Mouse (Mus musculus) forebrain, embryonic 10.5 days (tissue): ENCODE measurements around the gene Flna. TPM values are rescaled to one million over a fixed set of nuclear protein-coding genes. Genes with fewer than 3 reads are reported as not detected.
A peak's percentile ranks its signal among the peaks of the same experiment; 100 is the strongest.
"Not testable (repeated sequence)": the region's sequence is repeated elsewhere in the genome, so short reads cannot be mapped to it uniquely, and the experiment has no call there.

Source experiments
- DNase-seq: peaks from one replicate; pipeline ENCODE4 v3.0.0-alpha.2; 2017; ENCODE audit warnings: low spot score; ENCODE audit errors: extremely low spot score
- H3K27ac ChIP-seq: fragments of 300-500 bp; sonication (generic); 2 replicates; pipeline ENCODE4 v1.5.1; 2016; ENCODE audit warnings: mild to moderate bottlenecking
- H3K27me3 ChIP-seq: fragments of 300-500 bp; sonication (generic); 2 replicates; pipeline ENCODE4 v1.6.1; 2016; ENCODE audit warnings: mild to moderate bottlenecking; ENCODE audit not compliant: poor library complexity, severe bottlenecking
- H3K36me3 ChIP-seq: fragments of 300-500 bp; sonication (generic); replicated peaks from 2 replicates; pipeline ENCODE4 v1.6.1; 2016; ENCODE audit warnings: mild to moderate bottlenecking, moderate library complexity
- H3K4me1 ChIP-seq: fragments of 300-500 bp; sonication (generic); 2 replicates; pipeline ENCODE4 v1.6.1; 2016
- H3K4me3 ChIP-seq: fragments of 300-500 bp; sonication (generic); 2 replicates; pipeline ENCODE4 v1.5.1; 2016; ENCODE audit warnings: mild to moderate bottlenecking, moderate library complexity
- H3K9me3 ChIP-seq: fragments of 300-500 bp; sonication (generic); 2 replicates; pipeline ENCODE4 v1.6.1; 2016; ENCODE audit warnings: mild to moderate bottlenecking, moderate library complexity
- WGBS: fragments of 180-500 bp; shearing (Covaris S2); methylation state at CpG from one replicate; pipeline ENCODE4 v1.1.7; 2016; 5-methylcytosine and 5-hydroxymethylcytosine counted together
- microRNA-seq: library from miRNA; unstranded; fragments of <30 nt; microRNA quantifications from one replicate; pipeline ENCODE4, GENCODE M21; 2017
- polyA plus RNA-seq: library from polyadenylated mRNA; unstranded; fragments of >200 nt; fragmentation: Nextera tagmentation; extraction: Ambion mirVana; gene quantifications from 2 replicates; pipeline ENCODE4 v1.2.1, GENCODE M21; 2016

Flna gene
- polyA plus RNA-seq, 1 experiment from 2014 or later: 269 TPM

DNA sequence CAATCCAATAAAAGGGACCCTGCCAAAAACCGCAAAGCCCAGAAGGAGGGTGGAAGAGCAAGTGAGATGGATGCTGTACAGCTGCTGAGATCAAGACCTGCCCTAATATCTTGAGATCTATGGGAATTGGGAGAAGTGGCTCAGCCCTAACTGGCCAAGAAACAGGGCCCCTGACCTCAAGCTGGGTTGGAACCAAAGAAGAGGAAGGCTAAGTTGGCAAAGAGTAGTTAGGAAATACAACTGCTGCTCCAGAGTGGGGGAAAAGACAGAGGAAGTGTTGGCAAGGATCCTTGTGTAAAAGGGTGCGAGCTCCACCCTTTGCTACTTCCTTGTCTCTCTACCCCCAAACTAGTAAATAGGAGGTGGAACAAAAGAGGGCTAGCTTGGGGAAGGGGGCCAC lies 6.2 kb downstream of the Flna start:
- Histone ChIP-seq H3K27me3 (no peaks in the 10 kb centered on the region), H3K4me1 (peaks cover 14% of the 10 kb centered on the region), H3K36me3 (peaks cover 58% of the 10 kb centered on the region), H3K27ac (no peak overlapping the region), H3K9me3 (no peaks in the 10 kb centered on the region), H3K4me3 (peak overlapping the region; percentile 65)
- WGBS: 94% methylated on average over 2 of the region's 2 CpGs
- DNase-seq: no peak

DNA sequence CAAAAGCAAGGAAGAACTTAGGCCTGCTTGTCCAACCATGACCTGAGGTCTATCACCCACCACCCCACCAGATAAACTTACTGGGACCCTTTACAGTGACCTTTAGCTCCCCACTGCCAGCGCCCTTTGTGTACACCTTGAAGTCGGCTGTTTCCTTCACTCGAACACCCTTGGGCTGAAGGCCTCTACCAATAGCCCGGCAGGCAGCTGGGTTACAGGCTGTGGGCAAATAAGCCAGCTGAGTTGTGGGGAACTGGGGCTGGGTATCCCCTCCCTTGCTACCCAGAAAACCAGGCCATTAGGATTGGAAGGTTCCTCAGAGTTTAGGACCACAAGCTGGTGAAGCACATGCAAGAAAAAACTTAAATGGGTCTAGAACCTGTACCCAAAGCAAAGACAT lies 9.3 kb downstream of the Flna start:
- DNase-seq: no peak
- Histone ChIP-seq H3K36me3 (peaks cover 87% of the 10 kb centered on the region), H3K9me3 (no peaks in the 10 kb centered on the region), H3K4me1 (peaks cover 14% of the 10 kb centered on the region), H3K27me3 (no peaks in the 10 kb centered on the region), H3K4me3 (no peak overlapping the region), H3K27ac (no peak overlapping the region)
- WGBS: 96% methylated on average over 4 of the region's 4 CpGs

GRCm38 (mm10) chrX:74233196-74233595 lies 16.4 kb downstream of the Flna start:
- no peak for DNase-seq
- Histone ChIP-seq H3K27ac (no peak overlapping the region), H3K4me1 (no peaks in the 10 kb centered on the region), H3K36me3 (peaks cover 98% of the 10 kb centered on the region), H3K27me3 (no peaks in the 10 kb centered on the region), H3K4me3 (no peak overlapping the region), H3K9me3 (no peaks in the 10 kb centered on the region)
- WGBS: 95% methylated on average over 5 of the region's 5 CpGs

GRCm38 (mm10) chrX:74230038-74230437 lies 19.6 kb downstream of the Flna start:
- no peaks in the 10 kb centered on the region for H3K27me3 ChIP-seq
- H3K9me3 ChIP-seq: no peaks in the 10 kb centered on the region
- DNase-seq: no peak
- H3K4me1 ChIP-seq: no peaks in the 10 kb centered on the region
- peaks cover 100% of the 10 kb centered on the region for H3K36me3 ChIP-seq
- no peak overlapping the region for H3K27ac ChIP-seq
- no peak overlapping the region for H3K4me3 ChIP-seq
- WGBS: 72% methylated on average over 1 of the region's 1 CpGs

DNA sequence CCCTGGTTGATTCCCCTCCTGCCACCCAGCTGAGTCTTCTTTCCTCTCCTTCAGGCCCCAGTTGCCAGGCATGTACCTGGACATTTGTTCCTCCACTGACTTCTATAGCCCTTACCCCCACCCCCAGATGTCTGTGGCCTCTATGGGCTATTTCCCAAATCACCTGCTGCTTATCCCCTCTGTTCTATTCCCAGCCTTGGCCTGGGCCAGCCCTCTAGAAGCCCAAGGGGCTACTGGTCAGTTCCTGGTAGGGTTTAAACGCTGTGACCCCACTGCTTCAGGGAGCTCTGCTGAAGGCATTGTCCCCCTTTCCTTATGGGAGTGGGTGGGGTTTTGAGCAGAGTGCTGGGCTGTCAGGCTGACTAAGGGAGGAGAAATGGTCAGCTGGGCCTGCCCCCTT lies 29.5 kb downstream of the Flna start:
- H3K4me3 ChIP-seq, H3K27ac ChIP-seq, H3K9me3 ChIP-seq, H3K4me1 ChIP-seq, H3K27me3 ChIP-seq, DNase-seq: not testable (repeated sequence)
- H3K36me3 ChIP-seq: peaks cover 30% of the 10 kb centered on the region
- WGBS: 61% methylated on average over 1 of the region's 1 CpGs

DNA sequence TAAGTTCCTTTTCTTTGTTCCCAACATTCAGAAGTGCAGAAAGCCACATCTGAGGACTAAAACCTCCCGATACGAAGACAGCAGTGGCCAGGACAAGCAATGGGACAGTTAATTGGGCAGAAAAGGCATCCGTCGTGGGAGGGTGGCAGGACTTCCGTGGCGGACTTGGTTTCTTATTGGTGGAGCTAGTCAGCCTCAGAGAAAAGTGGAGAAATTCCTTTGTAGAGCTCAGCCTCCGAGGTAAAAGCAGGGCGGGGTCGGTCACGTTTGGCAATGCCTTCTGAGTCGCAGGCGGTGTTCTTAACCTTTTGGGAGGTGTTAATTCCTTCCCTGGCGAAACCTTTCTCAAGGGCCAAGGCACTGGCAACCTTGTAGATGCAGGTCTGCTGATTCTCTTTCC lies 30.2 kb downstream of the Flna start:
- no peak for DNase-seq

DNA sequence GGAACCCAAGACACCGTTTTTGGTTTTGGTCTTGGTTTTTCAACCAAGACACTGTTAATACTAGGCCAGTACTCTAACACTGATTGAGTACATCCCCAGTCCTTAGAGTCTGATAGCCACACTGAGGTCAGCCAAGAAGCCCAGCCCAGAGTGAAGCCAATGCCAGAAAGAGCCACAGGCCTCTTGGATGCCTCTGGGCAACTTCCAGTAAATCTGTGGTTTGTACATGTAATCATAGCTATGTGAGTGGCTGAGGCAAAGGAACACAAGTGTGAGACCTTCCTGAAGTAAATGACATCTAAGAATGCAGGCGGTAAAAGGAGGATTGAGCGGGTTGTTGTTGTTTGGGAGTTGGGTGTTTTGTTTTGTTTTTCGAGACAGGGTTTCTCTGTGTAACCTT lies 31.1 kb downstream of the Flna start:
- DNase-seq: no peak
- Histone ChIP-seq H3K4me1 (no peaks in the 10 kb centered on the region), H3K27me3 (no peaks in the 10 kb centered on the region), H3K36me3 (peaks cover 14% of the 10 kb centered on the region), H3K27ac (no peak overlapping the region), H3K4me3 (no peak overlapping the region), H3K9me3 (no peaks in the 10 kb centered on the region)
- 89% methylated on average over 4 of the region's 4 CpGs for WGBS

More for the DNA sequence above, 30.2 kb downstream of the Flna start:
- Histone ChIP-seq H3K36me3 (peaks cover 23% of the 10 kb centered on the region), H3K27ac (no peak overlapping the region), H3K9me3 (no peaks in the 10 kb centered on the region), H3K4me1 (no peaks in the 10 kb centered on the region), H3K4me3 (no peak overlapping the region), H3K27me3 (no peaks in the 10 kb centered on the region)
- WGBS: 63% methylated on average over 13 of the region's 13 CpGs

- Histone ChIP-seq H3K4me1 (no peaks in the 10 kb centered on the region), H3K4me3 (no peak overlapping the region), H3K36me3 (no peaks in the 10 kb centered on the region), H3K9me3 (no peaks in the 10 kb centered on the region), H3K27ac (no peak overlapping the region), H3K27me3 (no peaks in the 10 kb centered on the region)
- WGBS: 87% methylated on average over 2 of the region's 2 CpGs
- no peak for DNase-seq
Measured at GRCm38 (mm10) chrX:74203556-74203955, 46.1 kb downstream of the Flna start.

DNA sequence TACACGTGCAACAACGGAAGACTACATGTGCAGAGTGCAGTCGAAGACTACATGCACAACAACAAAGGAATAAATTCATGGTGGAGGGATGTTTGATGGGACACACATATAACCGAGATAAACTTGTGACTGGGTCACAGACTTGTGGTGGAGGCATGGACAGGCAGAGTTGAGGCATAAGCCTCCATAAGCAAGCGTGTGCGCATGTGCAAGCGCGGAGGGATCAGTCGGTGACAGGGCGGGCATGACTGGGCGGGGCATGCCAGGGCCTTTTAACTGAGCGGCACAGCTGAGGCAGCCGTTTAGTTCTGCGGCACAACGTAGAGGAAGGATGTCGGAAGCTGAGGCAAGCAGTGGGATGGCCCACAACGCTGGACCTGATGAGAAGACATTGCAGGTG lies 72.7 kb downstream of the Flna start, which contains the start of gene Tktl1:
Tktl1 (plus strand) TSS at position 301 of the 400 bp plus-strand sequence.
- no peak within 1 kb of the TSS for H3K27ac ChIP-seq
- H3K36me3 ChIP-seq: no peaks in the 10 kb centered on the region
- H3K27me3 ChIP-seq: no peaks in the 10 kb centered on the region
- WGBS: 87% methylated on average over 17 of the region's 17 CpGs
- no peak within 1 kb of the TSS for H3K4me3 ChIP-seq
- no peaks in the 10 kb centered on the region for H3K4me1 ChIP-seq
- peaks cover 4% of the 10 kb centered on the region; the same call in 1 of the 2 replicates for H3K9me3 ChIP-seq
- no peak for DNase-seq

Small RNA genes lying within 50 kb of the gene (microRNA-seq; reads per million reads assigned to microRNA genes)
- not detected for gene Mir7091

Other genes starting within 250 kb of the Flna start
- gene Irak1, start 225.9 kb downstream of the Flna start, polyA plus RNA-seq: 56.6 and 63.3 TPM in 2 replicates
- gene Opn1mw, start 122.4 kb downstream of the Flna start, polyA plus RNA-seq: not detected in 2 replicates
- gene Mecp2, start 114.5 kb downstream of the Flna start, polyA plus RNA-seq: 13.7 and 14.4 TPM in 2 replicates
- gene Tex28, start 82.0 kb downstream of the Flna start, polyA plus RNA-seq: not detected in 2 replicates
- gene Tktl1, start 72.6 kb downstream of the Flna start, polyA plus RNA-seq: not detected in 2 replicates
- 22.2 and 25.7 TPM in 2 replicates for gene Emd, start 4.9 kb upstream of the Flna start, polyA plus RNA-seq
- gene Rpl10, start 21.0 kb upstream of the Flna start, polyA plus RNA-seq: 800 and 812 TPM in 2 replicates
- 66.3 and 75.8 TPM in 2 replicates for gene Taz, start 32.1 kb upstream of the Flna start, polyA plus RNA-seq
- 4.5 and 5.1 TPM in 2 replicates for gene Dnase1l1, start 32.5 kb upstream of the Flna start, polyA plus RNA-seq
- 82.6 and 84.6 TPM in 2 replicates for gene Atp6ap1, start 47.3 kb upstream of the Flna start, polyA plus RNA-seq
- 239 and 242 TPM in 2 replicates for gene Gdi1, start 55.2 kb upstream of the Flna start, polyA plus RNA-seq
- gene Fam50a, start 63.2 kb upstream of the Flna start, polyA plus RNA-seq: 63.4 and 67.3 TPM in 2 replicates
- gene Plxna3, start 79.2 kb upstream of the Flna start, polyA plus RNA-seq: 16.1 and 20.3 TPM in 2 replicates
- 120 and 125 TPM in 2 replicates for gene Lage3, start 103.8 kb upstream of the Flna start, polyA plus RNA-seq
- gene Ubl4a, start 123.4 kb upstream of the Flna start, polyA plus RNA-seq: 64.3 and 67.3 TPM in 2 replicates
- 10.6 and 12.5 TPM in 2 replicates for gene Slc10a3, start 123.5 kb upstream of the Flna start, polyA plus RNA-seq
- 22.8 and 23.7 TPM in 2 replicates for gene Fam3a, start 143.5 kb upstream of the Flna start, polyA plus RNA-seq
- 18.9 and 20.9 TPM in 2 replicates for gene Ikbkg, start 143.5 kb upstream of the Flna start, polyA plus RNA-seq
- 53.5 and 55.3 TPM in 2 replicates for gene G6pdx, start 179.4 kb upstream of the Flna start, polyA plus RNA-seq
- not detected in 2 replicates for gene Gm6880, start 231.6 kb upstream of the Flna start, polyA plus RNA-seq